Mouse (Mus musculus) MEL (cell line): Measurements from ENCODE around the gene Endod1. TPM values are rescaled to one million over a fixed set of nuclear protein-coding genes. Genes with fewer than 3 reads are reported as not detected.

ENCODE experiments used
- DNase-seq: peaks from one replicate; pipeline ENCODE4 v3.0.0; 2011; ENCODE audit warnings: low read depth, low spot score
- H3K27ac ChIP-seq: 2 replicates; pipeline ENCODE4 v1.5.1; 2012; ENCODE audit warnings: low read depth, mild to moderate bottlenecking, control low read depth, low read length, moderate library complexity; ENCODE audit not compliant: control insufficient read depth
- H3K27me3 ChIP-seq, 2 experiments: fragments of 150-350 bp in 1 of 2; sonication (generic) in 1 of 2; 2 replicates each; pipeline ENCODE4 v1.6.1; 2012; ENCODE audit warnings: low read length in 2 of 2, mild to moderate bottlenecking in 2 of 2, improper control_type of control experiment in 1 of 2, moderate library complexity in 1 of 2; ENCODE audit not compliant: insufficient read depth in 2 of 2, control insufficient read depth in 1 of 2
- H3K36me3 ChIP-seq, 2 experiments: 2 replicates each; pipeline ENCODE4 v1.6.1; 2012 to 2014; ENCODE audit warnings: low read length in 2 of 2, improper control_type of control experiment in 1 of 2, inconsistent platforms in 1 of 2, mild to moderate bottlenecking in 1 of 2; ENCODE audit not compliant: insufficient read depth in 2 of 2, control insufficient read depth in 1 of 2
- H3K4me1 ChIP-seq, 2 experiments: fragments of 150-350 bp in 1 of 2; sonication (generic) in 1 of 2; 2 replicates each; pipeline ENCODE4 v1.6.1; 2012; ENCODE audit warnings: low read length in 2 of 2, improper control_type of control experiment in 1 of 2, mild to moderate bottlenecking in 1 of 2; ENCODE audit not compliant: insufficient read depth in 2 of 2, control insufficient read depth in 1 of 2
- H3K4me3 ChIP-seq, 2 experiments: fragments of 150-350 bp in 1 of 2; sonication (generic) in 1 of 2; 2 replicates each; pipeline ENCODE4 v1.5.1; 2012; ENCODE audit warnings: low read depth in 2 of 2, low read length in 2 of 2, mild to moderate bottlenecking in 2 of 2, moderate library complexity in 2 of 2, control low read depth in 1 of 2, improper control_type of control experiment in 1 of 2; ENCODE audit not compliant: control insufficient read depth in 1 of 2, insufficient read depth in 1 of 2
- H3K79me2 ChIP-seq: 2 replicates; pipeline ENCODE4 v1.6.1; 2012; ENCODE audit warnings: mild to moderate bottlenecking, low read length, moderate library complexity; ENCODE audit not compliant: control insufficient read depth, poor library complexity, insufficient read depth
- H3K9ac ChIP-seq: 2 replicates; pipeline ENCODE4 v1.6.1; 2012; ENCODE audit warnings: low read depth, mild to moderate bottlenecking, control low read depth, low read length, moderate library complexity; ENCODE audit not compliant: control insufficient read depth, poor library complexity, severe bottlenecking
- H3K9me3 ChIP-seq: fragments of 150-350 bp; sonication (generic); replicated peaks from 2 replicates; pipeline ENCODE4 v1.6.1; 2012; ENCODE audit warnings: mild to moderate bottlenecking, low read length, improper control_type of control experiment, moderate library complexity; ENCODE audit not compliant: insufficient read depth
- BHLHE40 ChIP-seq: IDR thresholded peaks from 2 replicates; pipeline ENCODE4 v1.6.1; 2012; ENCODE audit warnings: low read depth, mild to moderate bottlenecking, inconsistent platforms, low read length, improper control_type of control experiment, borderline replicate concordance
- CHD2 ChIP-seq: IDR thresholded peaks from 2 replicates; pipeline ENCODE4 v1.6.1; 2011; ENCODE audit warnings: low read length, improper control_type of control experiment
- CTCF ChIP-seq, 3 experiments: IDR thresholded peaks in 2 of 3; conservative IDR thresholded peaks in 1 of 3; 2 replicates each; pipeline ENCODE4 v1.5.1; 2011 to 2012; ENCODE audit warnings: low read length in 3 of 3, low read depth in 2 of 3, mild to moderate bottlenecking in 2 of 3, improper control_type of control experiment in 1 of 3, inconsistent platforms in 1 of 3, mixed read lengths in 1 of 3, moderate library complexity in 1 of 3; ENCODE audit not compliant: control insufficient read depth in 1 of 3, insufficient read depth in 1 of 3, poor library complexity in 1 of 3, severe bottlenecking in 1 of 3
- E2F4 ChIP-seq: IDR thresholded peaks from 2 replicates; pipeline ENCODE4 v1.6.1; 2011; ENCODE audit warnings: low read depth, low read length, improper control_type of control experiment, borderline replicate concordance
- ELF1 ChIP-seq: IDR thresholded peaks from 2 replicates; pipeline ENCODE4 v1.6.1; 2014; ENCODE audit warnings: low read depth, mild to moderate bottlenecking, inconsistent platforms, low read length, improper control_type of control experiment, moderate library complexity
- GABPA ChIP-seq: IDR thresholded peaks from 2 replicates; pipeline ENCODE4 v1.6.1; 2012; ENCODE audit warnings: low read depth, mild to moderate bottlenecking, inconsistent platforms, low read length, improper control_type of control experiment, moderate library complexity
- JUND ChIP-seq: IDR thresholded peaks from 2 replicates; pipeline ENCODE4 v1.6.1; 2011; ENCODE audit warnings: low read depth, mild to moderate bottlenecking, improper control_type of control experiment, low read length
- KAT2A ChIP-seq: conservative IDR thresholded peaks from 2 replicates; pipeline ENCODE4 v1.6.1; 2012; ENCODE audit warnings: low read depth, low read length, improper control_type of control experiment, inconsistent platforms
- MAX ChIP-seq: IDR thresholded peaks from 2 replicates; pipeline ENCODE4 v1.6.1; 2011; ENCODE audit warnings: low read length, improper control_type of control experiment
- MAZ ChIP-seq: IDR thresholded peaks from 2 replicates; pipeline ENCODE4 v1.6.1; 2012; ENCODE audit warnings: low read depth, mild to moderate bottlenecking, inconsistent platforms, low read length, improper control_type of control experiment
- MEF2A ChIP-seq: IDR thresholded peaks from 2 replicates; pipeline ENCODE4 v1.6.1; 2014; ENCODE audit warnings: low read depth, mild to moderate bottlenecking, inconsistent platforms, low read length, improper control_type of control experiment; ENCODE audit not compliant: poor library complexity, insufficient replicate concordance, severe bottlenecking; ENCODE audit errors: extremely low read depth
- MXI1 ChIP-seq: IDR thresholded peaks from 2 replicates; pipeline ENCODE4 v1.6.1; 2011; ENCODE audit warnings: mild to moderate bottlenecking, low read depth, low read length, improper control_type of control experiment
- MYB ChIP-seq: IDR thresholded peaks from 2 replicates; pipeline ENCODE4 v1.6.1; 2011; ENCODE audit warnings: mild to moderate bottlenecking, low read depth, low read length, improper control_type of control experiment
- NELFE ChIP-seq: IDR thresholded peaks from 2 replicates; pipeline ENCODE4 v1.6.1; 2011; ENCODE audit warnings: low read depth, low read length, improper control_type of control experiment
- NRF1 ChIP-seq: IDR thresholded peaks from 2 replicates; pipeline ENCODE4 v1.6.1; 2014; ENCODE audit warnings: low read depth, mild to moderate bottlenecking, inconsistent platforms, low read length, improper control_type of control experiment, moderate library complexity; ENCODE audit not compliant: poor library complexity, insufficient read depth, severe bottlenecking
- POLR2A ChIP-seq, 2 experiments: IDR thresholded peaks; 2 replicates each; pipeline ENCODE4 v1.6.1; 2011 to 2012; ENCODE audit warnings: low read length in 2 of 2, mild to moderate bottlenecking in 2 of 2, control low read depth in 1 of 2, improper control_type of control experiment in 1 of 2, low read depth in 1 of 2, moderate library complexity in 1 of 2; ENCODE audit not compliant: control insufficient read depth in 1 of 2, insufficient read depth in 1 of 2, poor library complexity in 1 of 2
- POLR2AphosphoS5 ChIP-seq: IDR thresholded peaks from 2 replicates; pipeline ENCODE4 v1.6.1; 2012; ENCODE audit warnings: low read depth, borderline replicate concordance, mild to moderate bottlenecking, inconsistent platforms, low read length, moderate library complexity, mixed read lengths
- SMC3 ChIP-seq: IDR thresholded peaks from 2 replicates; pipeline ENCODE4 v1.6.1; 2011; ENCODE audit warnings: low read depth, low read length, improper control_type of control experiment
- USF1 ChIP-seq: IDR thresholded peaks from 2 replicates; pipeline ENCODE4 v1.6.1; 2014; ENCODE audit warnings: low read depth, mild to moderate bottlenecking, inconsistent platforms, low read length, improper control_type of control experiment, moderate library complexity
- USF2 ChIP-seq, 2 experiments: IDR thresholded peaks; 2 replicates each; pipeline ENCODE4 v1.6.1; 2011 to 2012; ENCODE audit warnings: improper control_type of control experiment in 2 of 2, low read length in 2 of 2, borderline replicate concordance in 1 of 2, inconsistent platforms in 1 of 2, low read depth in 1 of 2, mild to moderate bottlenecking in 1 of 2; ENCODE audit not compliant: insufficient read depth in 1 of 2
- ZMIZ1 ChIP-seq: IDR thresholded peaks from 2 replicates; pipeline ENCODE4 v1.6.1; 2012; ENCODE audit warnings: low read depth, mild to moderate bottlenecking, inconsistent platforms, low read length, improper control_type of control experiment, moderate library complexity
- ZNF384 ChIP-seq: IDR thresholded peaks from 2 replicates; pipeline ENCODE4 v1.6.1; 2012; ENCODE audit warnings: low read depth, mild to moderate bottlenecking, inconsistent platforms, low read length, improper control_type of control experiment
- polyA plus RNA-seq, 2 experiments: library from polyadenylated mRNA; stranded (reverse) in 1 of 2; unstranded in 1 of 2; fragments of >175 nt in 1 of 2; fragments of >200 nt in 1 of 2; gene quantifications; 2 replicates each; pipeline versions ENCODE4 v1.2.1 to v1.2.4; 2012; ENCODE audit warnings: low replicate concordance in 2 of 2, low read depth in 1 of 2; ENCODE audit not compliant: insufficient read length in 2 of 2, insufficient read depth in 1 of 2, missing spikeins in 1 of 2
- total RNA-seq: library from RNA; depleted of rRNA; stranded (reverse); fragments of 300-350 nt; gene quantifications from 2 replicates; pipeline ENCODE4 v1.2.3, GENCODE M21; 2012

Gene Endod1
- total and polyA plus RNA-seq, 3 experiments: 31.1 to 33.7 TPM; not detected in 1

DNA sequence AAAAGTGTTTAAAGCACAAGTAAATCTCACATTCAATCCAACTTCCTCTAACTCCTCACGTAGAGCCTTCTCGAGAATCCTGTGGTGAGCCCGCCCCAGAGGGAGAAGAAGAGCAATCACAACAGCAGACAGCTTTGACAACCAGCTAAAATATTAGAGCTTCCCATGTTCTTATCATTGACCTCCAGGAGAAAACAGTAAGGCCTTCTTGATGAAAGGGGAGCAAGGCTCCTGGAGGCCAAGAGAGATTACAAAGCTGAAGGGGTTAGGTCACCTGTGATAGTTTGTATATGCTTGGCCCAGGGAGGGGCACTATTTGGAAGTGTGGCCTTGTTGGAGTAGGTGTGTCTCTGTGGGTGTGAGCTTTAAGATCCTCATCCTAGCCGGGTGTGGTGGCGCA lies 19.1 kb upstream of the Endod1 start (continued):
- TF ChIP-seq GABPA (no peak), USF2 (IDR thresholded peaks at IDR 0.05; ENCODE audit: borderline replicate concordance in 1 of 2, insufficient read depth in 1 of 2, low read depth in 1 of 2, low read length in 2 of 2) (no peak), MAZ (no peak), JUND (no peak), ELF1 (no peak), CHD2 (no peak; the same call in 1 of the 2 replicates), SMC3 (no peak), BHLHE40 (no peak; the same call in 1 of the 2 replicates)

GRCm38 (mm10) chr9:14398946-14399345 lies 17.6 kb upstream of the Endod1 start:
- peaks cover 42 to 43% of the 10 kb centered on the region in 2 experiments for H3K4me1 ChIP-seq
- TF ChIP-seq MEF2A (no peak), CTCF (IDR thresholded peaks at IDR 0.05 in 2 of 3, conservative IDR thresholded peaks at IDR 0.05 in 1 of 3; ENCODE audit: control insufficient read depth in 1 of 3, insufficient read depth in 1 of 3, low read depth in 2 of 3, low read length in 3 of 3, poor library complexity in 1 of 3, severe bottlenecking in 1 of 3) (no peak)
- H3K27ac ChIP-seq: no peak overlapping the region

DNA sequence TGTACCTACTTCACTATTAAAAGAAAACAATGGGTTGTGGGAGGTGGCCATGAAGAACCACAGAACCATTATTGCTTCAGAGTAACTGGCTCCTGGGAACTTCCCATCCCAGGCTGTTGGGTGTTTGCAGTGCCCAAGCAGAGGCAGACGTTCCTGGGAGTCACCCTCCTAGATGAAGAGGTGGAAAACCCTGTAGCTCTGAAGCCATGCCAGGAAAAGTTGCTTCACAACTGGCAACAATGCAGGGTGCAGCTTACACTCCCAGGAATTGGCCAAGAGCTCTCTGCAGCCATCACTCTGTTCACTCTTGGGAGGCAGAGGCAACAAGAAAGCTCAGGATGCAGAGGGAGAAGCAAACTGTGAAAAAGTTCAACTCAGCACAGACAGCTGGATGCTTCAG lies 16.8 kb upstream of the Endod1 start:
- Histone ChIP-seq H3K9me3 (no peaks in the 10 kb centered on the region), H3K4me3 (no peak overlapping the region), H3K36me3 (peaks cover 0 to 60% of the 10 kb centered on the region in 2 experiments; a peak in 2 of 4 replicates), H3K79me2 (no peaks in the 10 kb centered on the region), H3K4me1 (peaks cover 45% of the 10 kb centered on the region in 2 experiments), H3K27ac (no peak overlapping the region; the same call in 1 of the 2 replicates), H3K27me3 (no peaks in the 10 kb centered on the region), H3K9ac (no peak overlapping the region)
- TF ChIP-seq KAT2A (no peak), SMC3 (no peak), ZMIZ1 (no peak), GABPA (no peak), NRF1 (no peak), USF1 (no peak), E2F4 (no peak), CHD2 (no peak), POLR2A (IDR thresholded peaks at IDR 0.05; ENCODE audit: control insufficient read depth in 1 of 2, insufficient read depth in 1 of 2, low read depth in 1 of 2, low read length in 2 of 2, poor library complexity in 1 of 2) (no peak), NELFE (no peak), MAX (no peak), MYB (no peak), POLR2AphosphoS5 (no peak), MXI1 (no peak), ZNF384 (no peak), ELF1 (no peak), CTCF (IDR thresholded peaks at IDR 0.05 in 2 of 3, conservative IDR thresholded peaks at IDR 0.05 in 1 of 3; ENCODE audit: control insufficient read depth in 1 of 3, insufficient read depth in 1 of 3, low read depth in 2 of 3, low read length in 3 of 3, poor library complexity in 1 of 3, severe bottlenecking in 1 of 3) (no peak)
- no peak for DNase-seq

More at GRCm38 (mm10) chr9:14398946-14399345, 17.6 kb upstream of the Endod1 start:
- H3K36me3 ChIP-seq: peaks cover 0 to 58% of the 10 kb centered on the region in 2 experiments; a peak in 2 of 4 replicates
- no peak overlapping the region for H3K4me3 ChIP-seq
- H3K9ac ChIP-seq: no peak overlapping the region
- no peak for DNase-seq
- H3K27me3 ChIP-seq: no peaks in the 10 kb centered on the region
- no peaks in the 10 kb centered on the region for H3K9me3 ChIP-seq
- no peaks in the 10 kb centered on the region for H3K79me2 ChIP-seq
